Mouse (Mus musculus) central nervous system, embryonic 11.5 days (tissue): ENCODE measurements around the gene Gm20521. TPM values are rescaled to one million over a fixed set of nuclear protein-coding genes. Genes with fewer than 3 reads are reported as not detected.

Experiments used
- polyA plus RNA-seq: library from polyadenylated mRNA; depleted of rRNA; stranded (reverse); fragments of >200 nt; gene quantifications from 2 replicates; pipeline ENCODE4 v1.2.3, GENCODE M21; 2012; rRNA removed

The Gm20521 gene
- 0.31 and 0.50 TPM in 2 replicates for polyA plus RNA-seq

DNA sequence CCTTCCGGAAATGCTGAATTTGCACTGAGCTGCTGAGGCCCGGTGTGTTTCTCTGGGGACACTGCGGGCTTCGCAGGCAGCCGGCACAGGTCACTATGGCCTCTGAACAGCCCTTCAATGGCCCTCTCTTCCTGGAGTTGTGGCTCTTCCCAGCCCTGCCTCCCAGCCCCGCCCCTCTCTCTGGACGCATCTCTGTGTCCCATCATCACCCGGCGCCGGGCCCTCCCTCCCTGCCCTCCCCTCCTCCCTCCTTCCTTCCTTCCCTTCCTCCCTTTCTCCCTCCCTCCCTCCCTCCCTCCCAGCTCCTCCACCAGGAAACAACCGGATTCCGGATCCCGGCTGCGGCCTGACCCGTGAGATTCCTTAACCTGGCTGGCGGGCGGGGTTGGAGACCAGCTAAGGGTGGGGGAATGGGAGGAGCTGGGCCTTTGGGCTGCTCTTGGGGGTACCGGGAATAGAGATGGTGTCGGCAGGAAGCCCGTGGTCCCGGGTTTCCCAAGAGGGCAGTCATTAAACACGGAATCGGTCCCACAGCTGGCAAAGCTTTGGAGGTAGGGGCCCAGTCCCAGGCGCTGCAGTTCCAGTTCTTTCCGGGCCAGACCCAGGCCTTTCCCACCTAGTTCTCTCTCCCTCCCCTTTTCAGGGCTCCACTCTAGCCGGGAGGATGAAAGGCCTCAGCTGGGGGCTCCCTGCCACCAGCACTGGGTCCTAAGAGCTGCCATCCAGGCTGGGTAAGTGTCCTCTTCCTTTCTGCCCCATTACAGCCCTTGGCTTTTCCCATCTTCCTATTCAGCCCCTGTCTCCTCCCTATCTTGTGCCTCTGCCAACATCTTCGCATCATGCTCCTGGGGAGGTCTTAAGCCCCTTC lies at the start of gene Gm20521, which contains the start of gene Bcl2l2:
Gene Gm20521 (plus strand): TSS at position 288 of the 868 bp plus-strand sequence.
Gene Bcl2l2 (plus strand): TSS at position 224 of the 868 bp plus-strand sequence.

DNA sequence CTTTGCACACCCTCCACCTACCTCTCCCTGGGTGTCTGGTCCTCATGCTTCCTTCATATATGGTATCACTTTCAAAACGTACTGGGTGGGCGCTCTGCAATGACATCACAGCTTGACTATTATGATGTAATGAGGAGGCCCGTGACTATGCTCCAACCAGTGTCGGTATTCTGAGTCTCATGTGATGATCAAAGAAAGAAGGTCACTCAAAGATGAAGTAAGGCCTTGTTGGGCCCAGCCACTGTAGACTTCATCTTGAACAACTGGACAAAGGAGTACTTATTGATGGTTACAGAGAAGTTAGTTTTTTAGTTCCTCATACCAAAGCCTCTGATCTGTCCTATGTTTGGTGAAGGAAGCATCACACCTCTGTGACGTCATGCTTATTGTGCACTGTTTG lies 12.4 kb upstream of the Gm20521 start, which contains the start of gene Homez:
Gene Homez (minus strand): TSS at position 101 of the 400 bp plus-strand sequence.

DNA sequence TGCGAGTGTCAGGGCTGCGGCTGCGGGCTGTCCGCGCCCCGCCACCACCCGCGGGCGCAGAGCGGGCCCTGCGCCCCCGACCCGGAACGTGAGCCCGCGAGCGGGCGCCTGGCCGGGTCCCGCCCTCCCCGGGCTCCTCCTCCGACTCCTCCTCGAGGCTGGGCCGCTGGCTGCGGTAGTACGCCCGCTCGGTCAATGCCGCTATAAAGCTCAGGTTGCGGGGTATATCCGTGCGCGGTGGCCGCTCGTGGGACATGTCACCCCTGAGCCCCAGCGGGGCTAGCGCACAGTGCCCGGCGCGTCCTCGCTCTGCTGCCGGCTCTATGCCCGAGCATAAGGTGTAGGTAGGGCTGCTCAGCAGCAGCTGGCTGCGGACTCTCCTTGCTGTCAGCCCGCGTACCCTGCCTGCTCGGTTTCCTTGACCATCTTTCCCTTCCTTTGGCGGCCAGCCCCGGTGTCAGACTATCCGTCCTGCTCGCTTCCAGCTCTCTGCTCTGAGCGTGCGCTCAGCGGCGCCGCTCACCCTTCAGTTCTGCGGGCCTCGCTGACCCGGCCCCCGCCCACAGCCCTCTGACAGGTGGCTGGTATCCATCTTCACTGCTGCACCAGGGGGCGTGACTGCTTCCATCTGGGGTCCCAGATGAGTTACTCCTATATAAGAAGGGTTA lies 6.1 kb upstream of the Gm20521 start, which contains the start of gene Ppp1r3e:
Gene Ppp1r3e (minus strand): TSS at position 503 of the 668 bp plus-strand sequence.

DNA sequence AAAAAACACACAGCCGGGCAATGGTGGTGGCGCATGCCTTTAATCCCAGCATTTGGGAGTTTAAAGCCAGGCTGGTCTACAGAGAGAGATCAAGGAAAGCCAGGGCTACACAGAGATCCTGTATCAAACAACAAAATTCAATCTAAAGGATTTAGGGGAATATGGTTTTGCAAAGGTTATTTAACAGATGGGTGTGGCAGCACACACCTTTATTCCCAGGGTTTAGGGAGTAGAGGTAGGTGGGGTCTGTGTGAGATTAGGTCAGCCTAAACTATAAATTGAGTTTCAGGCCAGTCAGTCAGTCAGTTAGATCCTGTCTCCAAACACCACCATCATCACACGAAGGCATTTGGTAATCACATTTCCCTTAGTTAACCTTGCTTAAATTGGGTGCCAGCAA lies 9.0 kb downstream of the Gm20521 start, which contains the start of gene Pabpn1:
Gene Pabpn1 (plus strand): TSS at position 301 of the 400 bp plus-strand sequence.

DNA sequence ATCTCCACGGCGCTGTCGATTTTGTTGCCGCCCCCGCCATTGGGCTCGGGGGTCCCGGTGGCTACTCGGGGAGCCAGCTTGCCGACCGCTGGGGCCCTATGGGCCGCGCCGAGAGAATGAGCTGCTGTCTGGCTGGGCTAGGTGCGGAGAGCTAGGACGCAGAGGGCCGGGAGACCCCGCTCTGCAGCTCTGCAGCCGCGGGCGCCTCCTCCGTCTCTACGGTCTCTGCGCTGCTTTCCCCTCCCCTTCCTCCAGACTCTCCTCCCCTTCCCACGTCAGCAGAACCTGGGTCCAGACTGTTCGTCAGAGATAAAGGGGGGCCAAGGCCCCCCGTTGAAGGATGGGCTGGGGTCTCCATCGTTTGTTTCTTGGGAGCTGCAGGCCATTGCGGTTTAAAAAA lies 29.6 kb downstream of the Gm20521 start, which contains the start of gene Slc22a17:
Gene Slc22a17 (minus strand): TSS at position 247 of the 400 bp plus-strand sequence.

DNA sequence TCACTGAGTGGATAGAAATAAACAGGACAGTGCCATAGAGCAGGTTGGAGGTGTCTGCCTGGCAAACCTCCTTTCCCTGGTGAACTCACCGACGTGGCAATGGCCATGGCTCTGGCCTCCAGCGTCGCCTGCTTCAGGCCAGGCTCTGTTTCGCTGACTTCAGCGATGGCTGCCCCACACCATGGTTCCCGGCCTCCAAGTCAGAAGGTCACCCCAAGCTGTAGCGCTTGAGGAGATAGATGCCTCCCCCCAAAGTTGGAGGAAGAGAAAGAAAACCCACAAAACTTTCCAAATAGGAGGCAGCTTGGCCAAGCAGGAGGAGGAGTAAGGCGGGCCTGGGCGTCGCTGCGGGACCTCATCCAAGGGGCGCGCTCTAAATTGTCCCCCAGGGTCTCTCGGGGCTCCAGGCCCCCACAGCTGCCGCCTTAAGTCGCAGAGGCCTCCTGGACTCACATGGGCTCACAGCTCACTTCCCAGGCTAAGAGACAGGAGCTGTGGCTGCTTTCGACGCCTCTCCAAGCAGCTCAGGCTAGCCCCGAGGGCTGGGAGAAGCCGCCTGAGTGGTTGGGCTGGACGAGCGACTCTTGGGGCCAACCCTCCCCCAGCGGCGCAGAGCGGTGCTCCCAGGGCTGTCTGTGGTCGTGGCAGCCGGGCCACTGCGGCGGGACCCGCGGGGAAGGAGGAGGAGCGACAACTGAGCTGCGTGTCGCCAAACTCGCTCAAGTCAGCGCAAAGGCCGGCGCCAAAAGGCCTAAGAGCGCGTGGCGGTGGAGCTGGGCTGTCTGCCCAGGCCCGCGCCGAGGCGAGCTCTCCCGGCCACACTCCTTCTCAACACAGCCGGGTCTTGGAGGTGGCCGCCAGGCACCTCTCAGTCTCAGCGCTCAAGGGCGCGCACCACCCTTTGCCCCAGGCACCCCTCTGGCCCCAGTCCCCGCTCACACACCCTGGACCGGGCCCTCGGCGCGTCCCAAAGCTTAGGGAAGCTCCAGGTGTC lies 42.4 kb downstream of the Gm20521 start, which contains the start of gene Efs:
Gene Efs (minus strand): TSS at position 778 of the 994 bp plus-strand sequence.

DNA sequence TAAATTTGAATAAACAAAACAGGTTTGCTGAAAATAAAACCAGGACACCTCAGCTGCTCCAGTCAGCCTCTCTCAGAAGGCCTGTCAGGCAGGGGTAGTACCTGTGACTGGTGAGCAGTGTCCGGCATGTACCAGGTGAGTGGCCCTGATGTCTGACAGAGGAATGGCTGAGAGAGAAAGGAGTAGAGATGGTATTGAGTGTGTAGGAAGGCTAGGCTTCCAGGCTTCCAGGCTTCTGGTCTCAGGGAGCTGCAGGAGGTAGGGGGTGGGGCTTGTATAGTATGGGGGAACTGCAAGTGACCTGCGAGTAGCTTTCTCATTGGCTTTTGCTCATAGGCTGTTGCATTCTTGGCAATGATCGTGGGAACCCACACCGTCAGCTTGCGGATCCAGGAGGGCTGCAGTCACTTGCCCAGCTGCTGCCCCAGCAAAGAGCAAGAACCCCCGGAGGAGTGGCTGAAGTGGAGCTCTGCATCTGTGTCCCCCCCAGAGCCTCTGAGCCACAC lies 49.5 kb downstream of the Gm20521 start, which contains the start of gene Il25:
Gene Il25 (plus strand): TSS at position 51 of the 506 bp plus-strand sequence.

DNA sequence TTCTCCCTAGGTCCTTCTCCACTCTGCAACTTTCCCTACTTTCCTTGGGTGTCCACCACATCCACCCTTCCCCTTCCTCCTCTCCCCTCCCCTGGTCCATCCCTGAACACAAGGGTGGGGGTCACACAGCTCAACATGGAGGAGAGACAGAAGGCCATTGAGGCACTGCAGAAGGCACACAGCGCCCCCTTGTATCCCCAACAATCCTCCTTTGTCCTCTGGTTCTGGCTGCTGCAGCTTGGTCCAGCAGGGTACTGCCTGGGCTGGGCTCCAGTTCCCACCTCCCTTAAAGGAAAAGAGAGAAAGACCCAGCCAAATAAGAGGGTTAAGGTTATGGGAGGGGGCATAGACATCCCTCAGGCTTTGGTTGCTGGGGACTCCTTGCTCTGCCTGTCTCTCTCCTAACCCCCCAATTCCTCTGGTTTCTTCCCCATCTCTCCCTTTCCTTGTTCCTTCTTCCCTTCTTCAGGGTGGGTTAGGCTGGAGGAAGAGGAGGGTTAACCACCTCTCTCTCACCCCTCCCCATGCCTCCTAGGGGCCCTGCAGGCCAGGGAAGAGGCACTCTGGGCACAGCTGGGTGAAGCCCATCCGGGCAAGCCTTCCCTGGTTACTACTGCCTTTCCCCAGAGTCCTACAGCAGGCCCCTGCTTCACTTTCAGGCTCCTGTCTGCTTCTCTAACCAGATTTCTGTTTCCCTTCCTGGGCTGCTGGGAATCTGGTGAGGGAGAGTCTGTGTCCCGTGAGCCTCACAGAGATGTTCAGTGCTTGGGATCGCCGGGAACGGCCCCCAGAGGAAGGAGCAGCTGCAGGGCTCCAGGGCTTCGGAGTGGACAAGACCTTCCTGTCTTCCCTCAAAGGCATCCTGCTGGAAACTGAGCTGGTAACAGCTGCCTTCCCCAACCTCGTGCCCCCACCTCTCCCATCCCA lies 52.9 kb downstream of the Gm20521 start, which contains the start of gene Cmtm5:
Gene Cmtm5 (plus strand): TSS at position 358 of the 927 bp plus-strand sequence.

Other genes with a start within 250 kb of the Gm20521 start
- not detected in 2 replicates for gene Gm17606, start 242.5 kb upstream of the Gm20521 start, polyA plus RNA-seq
- gene Cdh24, start 242.1 kb upstream of the Gm20521 start, polyA plus RNA-seq: 45.1 and 50.9 TPM in 2 replicates
- gene 1700123O20Rik, start 197.2 kb upstream of the Gm20521 start, polyA plus RNA-seq: 77.0 and 90.6 TPM in 2 replicates
- gene Acin1, start 196.5 kb upstream of the Gm20521 start, polyA plus RNA-seq: 400 and 680 TPM in 2 replicates
- 0.02 TPM in 1 of 2 replicates, not detected in the other for gene Gm29776, start 184.6 kb upstream of the Gm20521 start, polyA plus RNA-seq
- 0.20 and 0.64 TPM in 2 replicates for gene Cebpe, start 171.3 kb upstream of the Gm20521 start, polyA plus RNA-seq
- 2.7 and 3.1 TPM in 2 replicates for gene Slc7a8, start 101.5 kb upstream of the Gm20521 start, polyA plus RNA-seq
- not detected in 2 replicates for gene Rnf212b, start 69.3 kb upstream of the Gm20521 start, polyA plus RNA-seq
- gene Homez, start 12.5 kb upstream of the Gm20521 start, polyA plus RNA-seq: 8.0 and 11.2 TPM in 2 replicates
- gene Ppp1r3e, start 5.9 kb upstream of the Gm20521 start, polyA plus RNA-seq: 6.4 and 6.8 TPM in 2 replicates
- 33.6 and 40.4 TPM in 2 replicates for gene Bcl2l2, start 64 bp upstream of the Gm20521 start, polyA plus RNA-seq
- gene Pabpn1, start 9.1 kb downstream of the Gm20521 start, polyA plus RNA-seq: 563 and 639 TPM in 2 replicates
- gene Slc22a17, start 29.7 kb downstream of the Gm20521 start, polyA plus RNA-seq: 183 and 215 TPM in 2 replicates
- gene Efs, start 42.7 kb downstream of the Gm20521 start, polyA plus RNA-seq: 29.7 and 43.7 TPM in 2 replicates
- gene Il25, start 49.3 kb downstream of the Gm20521 start, polyA plus RNA-seq: 0.14 and 0.22 TPM in 2 replicates
- 0.53 and 3.1 TPM in 2 replicates for gene Cmtm5, start 52.8 kb downstream of the Gm20521 start, polyA plus RNA-seq
- 39.9 and 46.8 TPM in 2 replicates for gene Myh6, start 83.5 kb downstream of the Gm20521 start, polyA plus RNA-seq
- gene Gm17428, start 93.5 kb downstream of the Gm20521 start, polyA plus RNA-seq: not detected in 2 replicates
- gene Myh7, start 111.2 kb downstream of the Gm20521 start, polyA plus RNA-seq: 49.1 and 69.1 TPM in 2 replicates
- gene Ngdn, start 132.0 kb downstream of the Gm20521 start, polyA plus RNA-seq: 74.5 and 85.9 TPM in 2 replicates
- gene Zfhx2, start 208.9 kb downstream of the Gm20521 start, polyA plus RNA-seq: 12.8 and 14.9 TPM in 2 replicates
- gene Thtpa, start 211.3 kb downstream of the Gm20521 start, polyA plus RNA-seq: 8.5 and 12.3 TPM in 2 replicates
- 8.8 and 9.0 TPM in 2 replicates for gene Ap1g2, start 223.2 kb downstream of the Gm20521 start, polyA plus RNA-seq
- 12.3 and 15.7 TPM in 2 replicates for gene Jph4, start 233.5 kb downstream of the Gm20521 start, polyA plus RNA-seq